Mouse (Mus musculus): Measurements from ENCODE around the gene Btnl10.

- no peak; the same call in 1 of the 2 replicates for TF ChIP-seq ZMIZ1 (IDR thresholded peaks at IDR 0.05; ENCODE audit: low read depth, low read length)
- no peak for TF ChIP-seq POLR2A (IDR thresholded peaks at IDR 0.05; ENCODE audit: low read depth, low read length)
- no peak for TF ChIP-seq CTCF (conservative IDR thresholded peaks at IDR 0.05 in 1 of 2, IDR thresholded peaks at IDR 0.05 in 1 of 2; ENCODE audit: low read depth in 2 of 2, low read length in 2 of 2)
These were observed 13.3 kb upstream of the Btnl10 start for GRCm38 (mm10) chr11:58904410-58904718.
